Mouse (Mus musculus) adrenal gland, adult (tissue): ENCODE measurements around the gene Stk16.

Source experiments
- DNase-seq, 2 experiments: peaks; one replicate each; pipeline ENCODE4 v3.0.0; 2022 to 2023; ENCODE audit warnings: low spot score in 1 of 2; ENCODE audit not compliant: inconsistent age in 2 of 2

Gene Stk16

GRCm38 (mm10) chr1:75210136-75211087, at the start of gene Stk16, which contains the start of gene Glb1l:
TSS of gene Stk16 (plus strand) at chr1:75210838.
TSS of gene Glb1l (minus strand) at chr1:75210813.
- peak; percentile 96 to 98 for DNase-seq

- no peak for DNase-seq
Measured at GRCm38 (mm10) chr1:75168093-75168471, 42.6 kb upstream of the Stk16 start.

DNA sequence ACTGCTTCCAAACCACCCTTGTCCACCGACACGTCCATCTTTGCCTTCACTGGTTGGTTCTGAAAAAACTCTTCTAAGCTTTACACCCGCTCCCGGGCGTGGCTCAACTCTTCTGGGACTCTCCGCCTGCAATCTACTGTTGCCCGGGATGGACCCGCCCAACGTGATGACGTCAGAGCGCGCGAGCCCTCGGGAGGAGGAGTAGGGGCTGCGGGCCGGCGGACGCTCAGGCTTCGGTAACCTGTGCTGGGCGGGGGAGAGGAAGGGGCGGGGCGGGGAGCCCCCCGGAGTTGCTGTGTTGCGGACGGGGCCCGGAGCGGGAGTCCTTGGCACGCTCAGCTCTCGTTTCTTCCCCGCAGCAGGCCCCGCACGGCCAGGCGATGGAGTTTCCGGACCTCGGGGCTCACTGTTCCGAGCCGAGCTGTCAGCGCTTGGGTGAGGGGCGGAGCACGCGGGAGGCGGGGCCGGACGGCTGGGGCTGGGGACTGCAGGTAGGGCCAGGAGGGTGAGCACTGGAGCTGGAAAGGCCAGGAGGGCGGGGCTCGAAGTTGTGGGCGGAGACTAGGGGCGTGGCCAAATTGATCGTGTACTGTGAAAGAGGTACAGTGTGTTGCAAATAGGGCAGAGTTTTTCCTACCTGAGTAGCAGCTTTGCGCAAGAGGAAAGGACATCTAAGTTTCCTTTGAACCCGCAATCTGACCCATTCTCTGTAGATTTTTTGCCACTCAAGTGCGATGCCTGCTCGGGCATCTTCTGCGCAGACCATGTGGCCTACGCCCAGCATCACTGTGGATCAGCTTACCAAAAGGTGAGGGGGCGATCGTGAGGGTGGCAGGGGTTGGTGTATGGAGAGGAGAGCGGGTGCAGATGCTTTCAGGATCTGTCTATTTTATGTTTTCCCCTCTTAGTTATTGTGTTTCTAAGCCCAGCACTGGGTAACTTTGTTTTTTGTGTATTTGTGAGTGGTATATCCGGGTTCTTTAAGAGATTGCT, 41.9 kb upstream of the Stk16 start, which contains the start of gene Zfand2b:
TSS of gene Zfand2b (plus strand) at position 175 of the 993 bp plus-strand sequence.
- peak; percentile 97 to 99 for DNase-seq

GRCm38 (mm10) chr1:75179334-75180104, 31.1 kb upstream of the Stk16 start:
- peak; percentile 54 to 76 for DNase-seq

- DNase-seq, result peak; percentile 91 to 96
Measured at GRCm38 (mm10) chr1:75180105-75180590, 30.5 kb upstream of the Stk16 start, which contains the start of gene Abcb6. TSS of gene Abcb6 (minus strand) at chr1:75180392.

- DNase-seq, result no peak
Measured at GRCm38 (mm10) chr1:75180741-75181140, 29.9 kb upstream of the Stk16 start.

DNA sequence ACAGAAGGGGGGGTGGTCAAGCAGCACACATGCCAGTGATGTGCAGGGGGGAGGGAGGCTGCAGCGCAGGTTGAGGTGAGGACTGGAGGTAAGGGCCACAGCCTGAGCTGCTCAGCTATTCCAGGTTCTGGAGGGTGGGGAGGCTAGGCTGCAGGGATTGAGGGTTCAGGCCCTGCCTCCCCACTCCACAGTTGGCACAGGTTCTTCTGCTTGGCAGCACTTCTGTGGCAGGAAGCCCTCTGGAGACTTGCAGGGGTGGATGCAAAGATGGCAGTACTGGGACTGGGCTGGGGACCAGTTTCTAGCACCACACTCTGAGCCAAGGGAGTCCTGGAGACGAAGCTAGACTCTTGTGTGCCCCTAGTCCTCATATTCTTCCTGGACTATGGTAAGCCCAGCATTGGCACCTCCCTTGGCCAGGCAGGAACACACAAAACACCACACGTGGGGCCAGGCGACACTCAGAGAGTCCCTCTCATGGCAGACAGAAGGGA, 29.2 kb upstream of the Stk16 start:
- DNase-seq, result no peak

DNA sequence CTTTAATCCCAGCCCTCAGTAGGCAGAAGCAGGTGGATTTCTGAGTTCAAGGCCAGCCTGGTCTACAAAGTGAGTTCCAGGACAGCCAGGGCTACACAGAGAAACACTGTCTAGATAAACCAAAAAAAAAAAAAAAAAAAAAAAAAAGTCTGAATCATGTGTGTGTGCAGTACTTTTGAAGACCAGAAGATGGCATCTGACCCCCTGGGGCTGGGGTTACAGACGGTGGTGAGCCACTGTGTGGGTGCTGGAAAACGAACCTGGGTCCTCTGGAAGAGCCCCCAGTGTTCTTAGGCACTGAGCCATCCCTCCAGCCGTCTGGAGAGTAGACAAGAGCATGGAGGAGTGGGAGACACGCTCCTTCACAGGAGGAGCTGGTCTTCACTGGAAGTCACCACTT, 28.5 kb upstream of the Stk16 start:
- no peak for DNase-seq

GRCm38 (mm10) chr1:75185495-75185894, 25.1 kb upstream of the Stk16 start:
- no peak for DNase-seq

- DNase-seq, result no peak
Measured at GRCm38 (mm10) chr1:75187126-75187525, 23.5 kb upstream of the Stk16 start.

- DNase-seq, result no peak
Measured at GRCm38 (mm10) chr1:75187914-75188483, 22.6 kb upstream of the Stk16 start.

DNA sequence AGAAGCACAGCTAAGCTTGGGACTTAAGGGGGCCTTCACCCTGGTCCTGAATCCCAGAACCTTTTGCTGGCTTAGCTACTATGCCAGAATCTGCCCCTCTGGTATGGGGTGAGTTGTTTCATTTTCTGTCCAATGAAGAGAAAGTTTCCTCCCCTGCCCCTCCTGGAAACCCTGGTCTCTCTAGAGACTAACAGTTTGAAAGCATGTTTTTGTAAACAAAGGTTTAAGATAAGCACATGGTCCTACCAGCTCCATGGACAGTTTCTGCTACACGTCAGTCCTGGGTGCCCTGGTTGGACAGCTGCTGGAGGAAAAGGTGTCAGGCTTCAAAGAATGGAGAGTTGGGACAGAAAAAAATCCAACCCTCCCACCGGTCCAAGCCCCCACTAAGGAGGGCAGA, 20.1 kb upstream of the Stk16 start:
- DNase-seq, result no peak

- DNase-seq, result no peak
Measured at GRCm38 (mm10) chr1:75191258-75191621, 19.4 kb upstream of the Stk16 start.

GRCm38 (mm10) chr1:75191622-75192402, 18.8 kb upstream of the Stk16 start, which contains the start of the genes Ankzf1 and Atg9a:
TSS of gene Ankzf1 (plus strand) at chr1:75192151.
TSS of gene Atg9a (minus strand) at chr1:75192196.
- peak; percentile 97 to 98 for DNase-seq

GRCm38 (mm10) chr1:75192452-75192851, 18.2 kb upstream of the Stk16 start:
- DNase-seq, result peak in 1 of 2 experiments; percentile 64

- DNase-seq, result no peak
Measured at GRCm38 (mm10) chr1:75201236-75201635, 9.4 kb upstream of the Stk16 start.

GRCm38 (mm10) chr1:75208967-75209678, 1.5 kb upstream of the Stk16 start:
- DNase-seq, result peak; percentile 52 to 87

DNA sequence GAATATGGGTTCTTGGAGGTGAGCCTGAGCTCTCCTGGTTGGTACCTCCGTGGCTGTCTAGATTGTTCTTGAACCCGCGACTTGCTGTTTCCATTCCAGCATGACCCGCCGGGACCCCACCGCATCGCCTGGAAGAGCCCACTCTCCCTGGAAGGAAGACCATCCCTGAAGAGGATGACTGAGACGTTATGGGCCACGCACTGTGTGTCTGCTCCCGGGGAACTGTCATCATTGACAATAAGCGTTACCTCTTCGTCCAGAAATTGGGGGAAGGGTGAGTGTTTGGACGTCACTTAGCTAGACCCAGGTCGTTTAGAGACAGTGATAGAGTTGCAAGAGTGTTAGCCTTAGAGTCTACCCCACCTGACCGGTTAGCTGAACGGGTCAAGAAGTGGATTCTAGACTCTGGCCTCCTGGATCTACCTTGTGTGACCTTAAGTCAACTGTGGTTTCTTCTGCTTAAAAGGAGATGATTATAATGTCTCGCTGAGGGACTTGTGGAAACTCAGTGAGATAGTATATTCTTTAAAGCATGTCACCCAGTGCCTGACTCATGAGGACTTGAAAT, 587 bp downstream of the Stk16 start:
- no peak for DNase-seq
